ENCODE assay signal across 8 mouse cellular contexts in genomic region chr2:168980859-168981258, GRCm38 (mm10). TPM values are rescaled to one million over a fixed set of nuclear protein-coding genes. Genes with fewer than 3 reads are reported as not detected.
DNase-seq lines count a peak whose midpoint lies in the region; ATAC-seq and TF ChIP-seq lines count a peak whose summit lies in the region.

No protein-coding gene starts in this region.

- H3K9me3 ChIP-seq in forebrain, postnatal 0 days (ENCODE audit: low read length), result no peaks in the 10 kb centered on the region
- no peaks in the 10 kb centered on the region for H3K9me3 ChIP-seq in hindbrain, embryonic 12.5 days (replicated peaks)
- H3K9me3 ChIP-seq in limb, embryonic 11.5 days (ENCODE audit: control insufficient read depth, low read length), result no peaks in the 10 kb centered on the region; the same call in 1 of the 2 replicates
- H3K9me3 ChIP-seq in midbrain, embryonic 11.5 days (ENCODE audit: control insufficient read depth, low read length), result no peaks in the 10 kb centered on the region
- H3K9me3 ChIP-seq in stomach, postnatal 0 days (ENCODE audit: control insufficient read depth, low read length), result no peaks in the 10 kb centered on the region

- H3K27me3 ChIP-seq in forebrain, postnatal 0 days (ENCODE audit: insufficient read depth, low read length), result no peaks in the 10 kb centered on the region
- no peaks in the 10 kb centered on the region for H3K27me3 ChIP-seq in hindbrain, embryonic 12.5 days
- H3K27me3 ChIP-seq in limb, embryonic 11.5 days (ENCODE audit: control insufficient read depth, insufficient read depth, low read length), result no peaks in the 10 kb centered on the region
- no peaks in the 10 kb centered on the region for H3K27me3 ChIP-seq in midbrain, embryonic 11.5 days (ENCODE audit: control insufficient read depth, insufficient read depth, low read length)
- no peaks in the 10 kb centered on the region for H3K27me3 ChIP-seq in stomach, postnatal 0 days (ENCODE audit: control insufficient read depth, insufficient read depth, low read length)

- TF ChIP-seq CTCF in forebrain, postnatal 0 days (IDR thresholded peaks at IDR 0.05; ENCODE audit: low read depth), result no peak
- no peak for TF ChIP-seq CTCF in stomach, postnatal 0 days (IDR thresholded peaks at IDR 0.05; ENCODE audit: low read depth)

- no peak overlapping the region for H3K4me2 ChIP-seq in forebrain, postnatal 0 days (ENCODE audit: low read depth)
- peak overlapping the region; percentile 15; the same call in 1 of the 2 replicates for H3K4me2 ChIP-seq in hindbrain, embryonic 12.5 days (replicated peaks)
- H3K4me2 ChIP-seq in limb, embryonic 11.5 days (ENCODE audit: low read depth, severe bottlenecking), result no peak overlapping the region
- peak overlapping the region; percentile 14; the same call in 1 of the 2 replicates for H3K4me2 ChIP-seq in midbrain, embryonic 11.5 days
- H3K4me2 ChIP-seq in stomach, postnatal 0 days (replicated peaks; ENCODE audit: low read depth), result no peak overlapping the region

- ATAC-seq in forebrain, postnatal 0 days, result peak; percentile 89
- ATAC-seq in hindbrain, embryonic 12.5 days (ENCODE audit: low FRiP score), result peak; percentile 73
- ATAC-seq in limb, embryonic 11.5 days (ENCODE audit: insufficient number of reproducible peaks, low FRiP score, low TSS enrichment, low read depth), result peak; percentile 44; the same call in 1 of the 2 replicates
- peak; percentile 86 for ATAC-seq in midbrain, embryonic 11.5 days (ENCODE audit: low FRiP score)
- ATAC-seq in stomach, postnatal 0 days (ENCODE audit: low FRiP score, low TSS enrichment), result peak; percentile 76; the same call in 1 of the 2 replicates

- no peaks in the 10 kb centered on the region for H3K36me3 ChIP-seq in forebrain, postnatal 0 days (ENCODE audit: insufficient read depth)
- H3K36me3 ChIP-seq in hindbrain, embryonic 12.5 days, result no peaks in the 10 kb centered on the region
- H3K36me3 ChIP-seq in limb, embryonic 11.5 days (ENCODE audit: control insufficient read depth, insufficient read depth, low read length), result no peaks in the 10 kb centered on the region
- H3K36me3 ChIP-seq in midbrain, embryonic 11.5 days (ENCODE audit: control insufficient read depth, insufficient read depth, low read length), result no peaks in the 10 kb centered on the region
- H3K36me3 ChIP-seq in stomach, postnatal 0 days (ENCODE audit: control insufficient read depth, insufficient read depth, low read length), result no peaks in the 10 kb centered on the region

- no peak overlapping the region for H3K27ac ChIP-seq in forebrain, postnatal 0 days (ENCODE audit: low read depth, low read length)
- H3K27ac ChIP-seq in hindbrain, embryonic 12.5 days, result no peak overlapping the region
- no peak overlapping the region for H3K27ac ChIP-seq in limb, embryonic 11.5 days (replicated peaks; ENCODE audit: low read depth, low read length)
- H3K27ac ChIP-seq in midbrain, embryonic 11.5 days (ENCODE audit: low read depth, low read length), result no peak overlapping the region
- no peak overlapping the region for H3K27ac ChIP-seq in stomach, postnatal 0 days (replicated peaks)

- peak; percentile 65 to 68 for DNase-seq in adrenal gland, adult (ENCODE audit: inconsistent age in 2 of 2, low spot score in 1 of 2)
- no peak for DNase-seq in adrenal gland, postnatal 4 days (ENCODE audit: low spot score in 2 of 2)
- peak; percentile 97 for DNase-seq in WW6 (ENCODE audit: low read depth, low spot score)
- peak; percentile 43 for DNase-seq in forebrain, postnatal 0 days
- peak; percentile 44 for DNase-seq in limb, embryonic 11.5 days (ENCODE audit: low spot score)
- peak; percentile 87 for DNase-seq in midbrain, embryonic 11.5 days (ENCODE audit: low spot score, missing footprints)
- no peak for DNase-seq in stomach, postnatal 0 days (ENCODE audit: low spot score)

- WGBS in forebrain, postnatal 0 days, result 56% methylated on average over 6 of the region's 6 CpGs
- WGBS in hindbrain, embryonic 12.5 days, result 47% methylated on average over 6 of the region's 6 CpGs
- 59% methylated on average over 6 of the region's 6 CpGs for WGBS in limb, embryonic 11.5 days
- 45% methylated on average over 6 of the region's 6 CpGs for WGBS in midbrain, embryonic 11.5 days
- WGBS in stomach, postnatal 0 days, result 58% methylated on average over 6 of the region's 6 CpGs

- no peak for TF ChIP-seq EP300 in stomach, postnatal 0 days (optimal IDR thresholded peaks at IDR 0.05)

- H3K4me1 ChIP-seq in forebrain, postnatal 0 days (ENCODE audit: insufficient read depth), result no peaks in the 10 kb centered on the region
- no peaks in the 10 kb centered on the region for H3K4me1 ChIP-seq in hindbrain, embryonic 12.5 days
- no peaks in the 10 kb centered on the region for H3K4me1 ChIP-seq in limb, embryonic 11.5 days (ENCODE audit: control insufficient read depth, insufficient read depth, low read length)
- H3K4me1 ChIP-seq in midbrain, embryonic 11.5 days (ENCODE audit: control insufficient read depth, insufficient read depth, low read length), result no peaks in the 10 kb centered on the region
- no peaks in the 10 kb centered on the region for H3K4me1 ChIP-seq in stomach, postnatal 0 days (replicated peaks; ENCODE audit: control insufficient read depth, insufficient read depth)

- no peak overlapping the region for H3K4me3 ChIP-seq in forebrain, postnatal 0 days (ENCODE audit: low read depth, low read length)
- no peak overlapping the region for H3K4me3 ChIP-seq in hindbrain, embryonic 12.5 days
- no peak overlapping the region for H3K4me3 ChIP-seq in limb, embryonic 11.5 days (ENCODE audit: low read depth, low read length)
- H3K4me3 ChIP-seq in midbrain, embryonic 11.5 days (ENCODE audit: low read depth, low read length), result no peak overlapping the region
- H3K4me3 ChIP-seq in stomach, postnatal 0 days (ENCODE audit: low read depth, low read length), result no peak overlapping the region

- H3K9ac ChIP-seq in forebrain, postnatal 0 days, result no peak overlapping the region
- no peak overlapping the region for H3K9ac ChIP-seq in hindbrain, embryonic 12.5 days
- H3K9ac ChIP-seq in limb, embryonic 11.5 days (ENCODE audit: low read length), result no peak overlapping the region
- no peak overlapping the region for H3K9ac ChIP-seq in midbrain, embryonic 11.5 days (ENCODE audit: low read length)
- H3K9ac ChIP-seq in stomach, postnatal 0 days (ENCODE audit: low read length), result no peak overlapping the region

RNA-seq across cellular contexts. Expression of gene Zfp64, which starts 25.5 kb away (rescaled TPM):
- total RNA-seq in adrenal gland, postnatal 4 days (2021), result 10 to 100 TPM; 25.7 to 26.1 TPM
- 26.0 and 32.3 TPM in 2 replicates for total RNA-seq in forebrain, postnatal 0 days (2014; rRNA removed)
- 27.6 and 29.6 TPM in 2 replicates for polyA plus RNA-seq in forebrain, postnatal 0 days (2015; fragmentation: Nextera tagmentation; extraction: Ambion mirVana)
- 37.7 and 39.0 TPM in 2 replicates for polyA plus RNA-seq in hindbrain, embryonic 12.5 days (2016; fragmentation: Nextera tagmentation; extraction: Ambion mirVana)
- polyA plus RNA-seq in limb, embryonic 11.5 days (2014; fragmentation: Nextera tagmentation; extraction: Ambion mirVana), result 45.0 and 45.3 TPM in 2 replicates
- 35.6 and 39.4 TPM in 2 replicates for polyA plus RNA-seq in midbrain, embryonic 11.5 days (2014; fragmentation: Nextera tagmentation; extraction: Ambion mirVana)
- 28.0 and 29.8 TPM in 2 replicates for polyA plus RNA-seq in stomach, postnatal 0 days (2015; fragmentation: Nextera tagmentation; extraction: Ambion mirVana)

Comparison
In these comparisons a context has a peak if more than half of its experiments do, and no peak if none do; other contexts are left out.
1. DNase-seq: peak in adrenal gland, adult (2 of 2), WW6 (single experiment), forebrain, postnatal 0 days (single experiment), limb, embryonic 11.5 days (single experiment) and midbrain, embryonic 11.5 days (single experiment); none in adrenal gland, postnatal 4 days (0 of 2) and stomach, postnatal 0 days (single experiment).
2. H3K4me2 ChIP-seq: peak in hindbrain, embryonic 12.5 days (single experiment) and midbrain, embryonic 11.5 days (single experiment); none in forebrain, postnatal 0 days (single experiment), limb, embryonic 11.5 days (single experiment) and stomach, postnatal 0 days (single experiment).
3. Peak in every context shown above with its lines, with median percentiles within 50 percentile points of each other: ATAC-seq.